Mouse (Mus musculus): ENCODE data around the gene Foxd4. TPM values are rescaled to one million over a fixed set of nuclear protein-coding genes. Genes with fewer than 3 reads are reported as not detected.
A peak's percentile ranks its signal among the peaks of the same experiment; 100 is the strongest.

The Foxd4 gene
- polyA plus RNA-seq, 1 experiment from 2014 or later: not detected

GRCm38 (mm10) chr19:24901666-24902065, 669 bp upstream of the Foxd4 start:
- no peak overlapping the region for H3K9ac ChIP-seq (ENCODE audit: low read length)
- no peaks in the 10 kb centered on the region for H3K9me3 ChIP-seq (ENCODE audit: control insufficient read depth, low read length)
- 8% methylated on average over 3 of the region's 3 CpGs for WGBS
- H3K36me3 ChIP-seq (ENCODE audit: control insufficient read depth, insufficient read depth, low read length): no peaks in the 10 kb centered on the region
- H3K4me3 ChIP-seq (ENCODE audit: low read length): no peak overlapping the region
- no peak for ATAC-seq (ENCODE audit: low read depth)
- no peak overlapping the region for H3K4me2 ChIP-seq (ENCODE audit: low read depth, low read length)
- H3K27ac ChIP-seq (ENCODE audit: low read length): no peak overlapping the region
- peaks cover 16% of the 10 kb centered on the region for H3K4me1 ChIP-seq (replicated peaks; ENCODE audit: control insufficient read depth, insufficient read depth, low read length)
- peaks cover 70% of the 10 kb centered on the region for H3K27me3 ChIP-seq (ENCODE audit: control insufficient read depth, insufficient read depth, low read depth, low read length)

DNA sequence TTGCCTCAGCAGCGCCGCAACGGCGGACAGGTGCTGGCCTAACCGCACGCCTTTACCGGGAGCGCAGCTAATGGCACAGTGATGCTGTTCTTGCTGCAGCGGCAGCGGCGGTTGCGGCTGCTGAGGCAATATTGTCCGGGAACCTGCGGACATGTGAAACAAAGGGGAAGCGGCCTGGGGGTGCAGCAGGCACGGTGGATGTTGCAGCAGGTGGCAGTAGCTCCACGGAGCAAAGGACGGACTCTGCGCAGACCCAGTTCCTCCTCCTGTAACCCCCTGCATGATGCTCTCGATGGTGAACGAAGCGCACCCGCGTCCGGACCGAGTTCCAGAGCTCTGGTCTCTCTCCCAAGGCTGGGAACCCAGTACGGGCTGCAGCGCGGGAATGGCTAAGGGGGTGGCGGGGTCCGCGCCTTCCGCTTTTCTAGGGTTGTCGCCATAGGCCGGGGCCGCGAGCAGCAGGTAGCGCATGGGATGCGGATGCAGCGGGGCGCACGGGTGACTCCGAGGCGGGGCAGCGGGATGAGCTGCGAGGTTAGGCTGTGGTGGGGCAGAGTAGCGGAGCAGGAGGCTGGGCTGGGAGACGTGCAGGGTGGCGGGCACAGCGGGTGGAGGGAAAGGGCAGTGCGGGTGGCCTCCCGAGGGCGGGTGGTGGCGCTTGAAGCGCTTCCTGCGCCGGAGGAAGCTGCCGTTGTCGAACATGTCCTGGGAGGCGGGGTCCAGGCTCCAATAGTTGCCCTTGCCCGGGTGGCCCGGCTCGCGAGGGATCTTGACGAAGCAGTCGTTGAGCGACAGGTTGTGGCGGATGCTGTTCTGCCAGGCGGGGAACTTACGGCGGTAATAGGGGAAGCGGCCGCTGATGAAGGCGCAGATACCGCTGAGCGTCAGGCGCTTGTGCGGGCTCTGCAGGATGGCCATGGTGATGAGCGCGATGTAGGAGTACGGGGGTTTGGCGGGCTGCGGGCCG, 1.1 kb downstream of the Foxd4 start:
- WGBS: under 1% methylated on average over 84 of the region's 84 CpGs
- no peaks in the 10 kb centered on the region for H3K36me3 ChIP-seq (ENCODE audit: control insufficient read depth, insufficient read depth, low read length)
- H3K9me3 ChIP-seq (ENCODE audit: control insufficient read depth, low read length): no peaks in the 10 kb centered on the region
- H3K4me3 ChIP-seq (ENCODE audit: low read length): peak overlapping the region; percentile 43
- no peak overlapping the region for H3K9ac ChIP-seq (ENCODE audit: low read length)
- no peak overlapping the region for H3K27ac ChIP-seq (ENCODE audit: low read length)
- peak overlapping the region; percentile 57 for H3K4me2 ChIP-seq (ENCODE audit: low read depth, low read length)
- peak; percentile 47; the same call in 1 of the 2 replicates for ATAC-seq (ENCODE audit: low read depth)
- H3K4me1 ChIP-seq (replicated peaks; ENCODE audit: control insufficient read depth, insufficient read depth, low read length): peaks cover 16% of the 10 kb centered on the region
- peaks cover 84% of the 10 kb centered on the region for H3K27me3 ChIP-seq (ENCODE audit: control insufficient read depth, insufficient read depth, low read depth, low read length)

DNA sequence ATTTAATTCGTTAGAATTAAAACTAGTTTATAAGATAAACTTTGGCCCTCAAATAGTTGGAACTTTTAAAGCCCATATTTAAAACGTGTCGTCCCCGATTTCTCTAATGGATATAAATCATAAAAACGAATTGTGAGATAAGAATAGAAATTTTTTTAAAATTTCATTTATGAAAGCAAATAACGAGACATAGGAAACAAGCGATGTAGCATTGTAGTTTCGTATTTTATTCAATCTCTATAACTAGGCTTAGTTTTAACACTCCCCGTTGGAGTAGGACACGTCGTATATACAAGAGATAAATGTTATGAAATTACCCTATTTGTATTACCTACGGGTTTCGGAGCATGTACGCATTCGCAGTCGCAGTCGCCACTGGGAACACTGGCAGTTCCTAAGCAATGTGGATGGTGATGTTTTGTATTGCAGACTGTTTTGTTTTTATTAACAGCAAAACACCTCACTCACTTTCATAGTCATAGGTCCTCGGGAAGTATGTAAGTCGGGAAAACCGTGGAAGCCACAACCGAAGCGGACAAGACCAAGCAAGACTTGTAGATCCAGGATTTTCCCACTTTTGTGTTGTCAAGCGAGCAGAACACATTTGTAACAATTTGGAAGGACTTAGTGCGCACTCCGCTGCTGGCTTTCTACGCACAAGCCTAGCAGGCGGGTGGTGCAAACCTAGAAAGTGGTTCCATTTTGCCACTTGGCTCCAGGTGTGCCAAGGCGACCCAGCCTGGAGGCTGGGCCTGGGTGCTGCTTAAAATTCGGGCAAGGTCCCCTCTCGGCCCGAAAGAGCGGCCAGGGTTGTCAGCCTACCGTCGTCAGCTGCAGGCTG, 2.0 kb downstream of the Foxd4 start:
- 4% methylated on average over 34 of the region's 34 CpGs for WGBS
- H3K27ac ChIP-seq (ENCODE audit: low read length): no peak overlapping the region
- no peaks in the 10 kb centered on the region for H3K36me3 ChIP-seq (ENCODE audit: control insufficient read depth, insufficient read depth, low read length)
- no peak for ATAC-seq (ENCODE audit: low read depth)
- peak overlapping the region; percentile 43 for H3K4me3 ChIP-seq (ENCODE audit: low read length)
- H3K27me3 ChIP-seq (ENCODE audit: control insufficient read depth, insufficient read depth, low read depth, low read length): peaks cover 79% of the 10 kb centered on the region
- no peak overlapping the region for H3K9ac ChIP-seq (ENCODE audit: low read length)
- H3K4me1 ChIP-seq (replicated peaks; ENCODE audit: control insufficient read depth, insufficient read depth, low read length): peaks cover 16% of the 10 kb centered on the region
- no peaks in the 10 kb centered on the region for H3K9me3 ChIP-seq (ENCODE audit: control insufficient read depth, low read length)
- H3K4me2 ChIP-seq (ENCODE audit: low read depth, low read length): peak overlapping the region; percentile 57; the same call in 1 of the 2 replicates

DNA sequence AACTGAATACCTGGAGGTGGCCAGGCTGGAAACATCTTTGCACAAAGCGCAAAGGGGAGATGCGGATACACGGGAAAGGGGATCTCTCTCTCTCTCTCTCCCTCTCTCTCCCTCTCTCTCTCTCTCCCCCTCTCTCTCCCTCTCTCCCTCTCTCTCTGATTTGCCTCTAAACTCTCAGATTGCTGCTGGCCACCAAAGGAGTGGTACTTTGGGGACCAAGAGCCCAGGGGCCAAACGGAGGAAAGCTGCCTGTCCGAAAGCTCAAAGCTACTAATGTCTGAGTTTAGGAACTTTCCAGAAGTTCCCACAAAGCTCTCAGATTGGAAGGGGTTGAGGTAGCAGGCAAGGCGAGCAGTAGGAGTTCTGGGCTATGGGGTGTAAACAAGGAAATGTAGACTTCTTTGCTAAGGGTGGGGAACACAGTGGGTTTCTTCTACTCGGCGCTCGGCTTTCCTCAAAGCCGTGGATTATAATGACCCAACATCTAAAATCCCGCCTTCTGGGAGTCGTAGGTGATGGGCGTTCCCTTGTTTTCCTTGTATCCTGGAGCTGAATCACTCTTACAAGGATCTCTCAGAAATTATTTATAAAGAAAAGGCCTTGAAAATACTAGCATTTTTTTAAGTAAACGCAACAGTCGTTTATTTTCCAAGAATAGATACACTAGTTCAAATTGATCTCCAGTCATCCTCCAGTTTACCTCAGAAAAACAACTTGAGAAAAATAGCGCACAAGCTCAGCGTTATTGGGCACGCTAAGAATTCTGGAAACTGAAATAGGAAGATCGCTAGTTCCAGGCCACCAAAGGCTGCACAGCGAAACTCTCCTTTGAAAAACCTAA, 2.9 kb downstream of the Foxd4 start:
- H3K36me3 ChIP-seq (ENCODE audit: control insufficient read depth, insufficient read depth, low read length): no peaks in the 10 kb centered on the region
- 2% methylated on average over 20 of the region's 20 CpGs for WGBS
- H3K27me3 ChIP-seq (ENCODE audit: control insufficient read depth, insufficient read depth, low read depth, low read length): peaks cover 73% of the 10 kb centered on the region
- H3K9me3 ChIP-seq (ENCODE audit: control insufficient read depth, low read length): no peaks in the 10 kb centered on the region
- H3K4me3 ChIP-seq (ENCODE audit: low read length): no peak overlapping the region; the same call in 1 of the 2 replicates
- H3K9ac ChIP-seq (ENCODE audit: low read length): no peak overlapping the region
- no peak for ATAC-seq (ENCODE audit: low read depth)
- H3K27ac ChIP-seq (ENCODE audit: low read length): no peak overlapping the region
- H3K4me2 ChIP-seq (ENCODE audit: low read depth, low read length): no peak overlapping the region
- H3K4me1 ChIP-seq (replicated peaks; ENCODE audit: control insufficient read depth, insufficient read depth, low read length): peaks cover 16% of the 10 kb centered on the region

GRCm38 (mm10) chr19:24897006-24897895, 3.7 kb downstream of the Foxd4 start:
- under 1% methylated on average over 57 of the region's 57 CpGs for WGBS
- Histone ChIP-seq H3K27me3 (ENCODE audit: control insufficient read depth, insufficient read depth, low read depth, low read length) (peaks cover 65% of the 10 kb centered on the region), H3K27ac (ENCODE audit: low read length) (no peak overlapping the region), H3K36me3 (ENCODE audit: control insufficient read depth, insufficient read depth, low read length) (no peaks in the 10 kb centered on the region), H3K9ac (ENCODE audit: low read length) (no peak overlapping the region), H3K4me3 (ENCODE audit: low read length) (peak overlapping the region; percentile 31), H3K9me3 (ENCODE audit: control insufficient read depth, low read length) (no peaks in the 10 kb centered on the region), H3K4me1 (replicated peaks; ENCODE audit: control insufficient read depth, insufficient read depth, low read length) (peaks cover 16% of the 10 kb centered on the region), H3K4me2 (ENCODE audit: low read depth, low read length) (peak overlapping the region; percentile 37)
- 0 out of 2 replicates have a peak, but pooled peaks have one; percentile 26 for ATAC-seq (ENCODE audit: low read depth)

DNA sequence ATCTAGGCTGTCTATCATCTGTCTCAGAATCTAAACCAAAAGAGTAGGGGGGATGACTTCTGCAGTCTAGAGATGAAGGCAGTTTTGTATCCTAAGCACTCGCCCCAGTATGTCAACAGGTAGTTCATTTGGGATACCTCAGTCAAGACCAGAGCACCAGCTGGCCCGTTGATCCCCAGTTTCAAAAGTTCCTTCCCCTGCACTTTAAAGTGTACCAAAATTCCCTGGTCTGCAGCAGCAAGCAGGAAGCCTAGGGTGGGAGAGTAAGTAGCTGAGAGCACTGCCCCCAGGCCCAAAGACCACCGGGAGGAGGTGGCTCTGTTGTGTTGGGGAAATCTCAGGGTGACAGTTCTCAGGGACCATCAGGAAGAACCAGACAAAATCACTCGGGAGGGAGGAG, 4.5 kb downstream of the Foxd4 start:
- Histone ChIP-seq H3K4me2 (ENCODE audit: low read depth, low read length) (no peak overlapping the region), H3K27ac (ENCODE audit: low read length) (no peak overlapping the region), H3K4me1 (replicated peaks; ENCODE audit: control insufficient read depth, insufficient read depth, low read length) (peaks cover 16% of the 10 kb centered on the region), H3K9ac (ENCODE audit: low read length) (no peak overlapping the region), H3K4me3 (ENCODE audit: low read length) (no peak overlapping the region), H3K9me3 (ENCODE audit: control insufficient read depth, low read length) (no peaks in the 10 kb centered on the region), H3K36me3 (ENCODE audit: control insufficient read depth, insufficient read depth, low read length) (no peaks in the 10 kb centered on the region), H3K27me3 (ENCODE audit: control insufficient read depth, insufficient read depth, low read depth, low read length) (peaks cover 57% of the 10 kb centered on the region)
- 12% methylated on average over 4 of the region's 4 CpGs for WGBS
- ATAC-seq (ENCODE audit: low read depth): no peak

GRCm38 (mm10) chr19:24886888-24887287, 14.1 kb downstream of the Foxd4 start:
- Histone ChIP-seq H3K4me3 (ENCODE audit: low read length) (no peak overlapping the region), H3K9ac (ENCODE audit: low read length) (no peak overlapping the region), H3K27me3 (ENCODE audit: control insufficient read depth, insufficient read depth, low read depth, low read length) (peaks cover 8% of the 10 kb centered on the region), H3K27ac (ENCODE audit: low read length) (no peak overlapping the region), H3K36me3 (ENCODE audit: control insufficient read depth, insufficient read depth, low read length) (no peaks in the 10 kb centered on the region), H3K4me2 (ENCODE audit: low read depth, low read length) (no peak overlapping the region), H3K4me1 (replicated peaks; ENCODE audit: control insufficient read depth, insufficient read depth, low read length) (no peaks in the 10 kb centered on the region), H3K9me3 (ENCODE audit: control insufficient read depth, low read length) (no peaks in the 10 kb centered on the region)
- WGBS: 68% methylated on average over 3 of the region's 3 CpGs
- ATAC-seq (ENCODE audit: low read depth): no peak

GRCm38 (mm10) chr19:24885504-24885903, 15.5 kb downstream of the Foxd4 start:
- H3K9ac ChIP-seq (ENCODE audit: low read length): no peak overlapping the region
- H3K36me3 ChIP-seq (ENCODE audit: control insufficient read depth, insufficient read depth, low read length): no peaks in the 10 kb centered on the region
- H3K4me2 ChIP-seq (ENCODE audit: low read depth, low read length): no peak overlapping the region
- no peak overlapping the region for H3K27ac ChIP-seq (ENCODE audit: low read length)
- peak; percentile 47; the same call in 1 of the 2 replicates for ATAC-seq (ENCODE audit: low read depth)
- 0 out of 2 replicates have a peak, but pooled peaks cover 2% of the 10 kb centered on the region for H3K4me1 ChIP-seq (replicated peaks; ENCODE audit: control insufficient read depth, insufficient read depth, low read length)
- no peaks in the 10 kb centered on the region for H3K9me3 ChIP-seq (ENCODE audit: control insufficient read depth, low read length)
- 8% methylated on average over 5 of the region's 5 CpGs for WGBS
- peaks cover 7% of the 10 kb centered on the region for H3K27me3 ChIP-seq (ENCODE audit: control insufficient read depth, insufficient read depth, low read depth, low read length)
- no peak overlapping the region for H3K4me3 ChIP-seq (ENCODE audit: low read length)

Data from lung, embryonic 16.5 days (tissue).